Mouse (Mus musculus) small intestine, adult 2 months (tissue): Measurements from ENCODE around the gene Ppp2r3d. TPM values are rescaled to one million over a fixed set of nuclear protein-coding genes. Genes with fewer than 3 reads are reported as not detected.
A peak's percentile ranks its signal among the peaks of the same experiment; 100 is the strongest.

Experiments used
- H3K27ac ChIP-seq: fragments of 200-500 bp; 2 replicates; pipeline ENCODE4 v1.5.1; 2012; ENCODE audit warnings: low read depth, low read length, control low read depth, inconsistent platforms; ENCODE audit not compliant: insufficient read depth
- H3K27me3 ChIP-seq: fragments of 200-500 bp; 2 replicates; pipeline ENCODE4 v1.6.1; 2012; ENCODE audit warnings: mild to moderate bottlenecking, moderate library complexity, low read length, inconsistent platforms; ENCODE audit not compliant: control insufficient read depth, insufficient read depth
- H3K36me3 ChIP-seq: fragments of 200-500 bp; 2 replicates; pipeline ENCODE4 v1.6.1; 2012; ENCODE audit warnings: mild to moderate bottlenecking, low read length, control low read depth, inconsistent platforms; ENCODE audit not compliant: control insufficient read depth, insufficient read depth
- H3K4me1 ChIP-seq: fragments of 200-500 bp; 2 replicates; pipeline ENCODE4 v1.6.1; 2012; ENCODE audit warnings: low read length, inconsistent platforms, mixed read lengths; ENCODE audit not compliant: control insufficient read depth, insufficient read depth, insufficient read length
- H3K4me3 ChIP-seq: fragments of 200-500 bp; 2 replicates; pipeline ENCODE4 v1.5.1; 2012; ENCODE audit warnings: low read depth, mild to moderate bottlenecking, control low read depth, inconsistent platforms, low read length, moderate library complexity
- CTCF ChIP-seq: fragments of 200-500 bp; IDR thresholded peaks from 2 replicates; pipeline ENCODE4 v1.5.1; 2012; ENCODE audit warnings: low read depth, mild to moderate bottlenecking, control low read depth, inconsistent platforms, low read length, moderate library complexity, mixed read lengths; ENCODE audit not compliant: insufficient replicate concordance, insufficient read length; ENCODE audit errors: extremely low read depth
- POLR2A ChIP-seq: fragments of 200-500 bp; IDR thresholded peaks from 2 replicates; pipeline ENCODE4 v1.6.1; 2012; ENCODE audit warnings: low read depth, mild to moderate bottlenecking, control low read depth, inconsistent platforms, low read length, moderate library complexity
- WGBS: fragments of 180-500 bp; shearing (Covaris S2); methylation state at CpG from one replicate; pipeline ENCODE4 v1.1.7; 2018; 5-methylcytosine and 5-hydroxymethylcytosine counted together
- polyA plus RNA-seq: library from polyadenylated mRNA; depleted of rRNA; stranded (reverse); fragments of >200 nt; gene quantifications from 2 replicates; pipeline ENCODE4 v1.2.3, GENCODE M21; 2012

Gene Ppp2r3d
- polyA plus RNA-seq, 1 experiment = 342 TPM

GRCm38 (mm10) chr9:124441681-124442532, 34.8 kb downstream of the Ppp2r3d start:
- H3K27me3 ChIP-seq = no peaks in the 10 kb centered on the region
- H3K36me3 ChIP-seq = peaks cover 21% of the 10 kb centered on the region
- WGBS = 98% methylated on average over 45 of the region's 45 CpGs
- TF ChIP-seq CTCF = no peak
- TF ChIP-seq POLR2A = no peak
- no peak overlapping the region for H3K4me3 ChIP-seq
- no peaks in the 10 kb centered on the region for H3K4me1 ChIP-seq
- H3K27ac ChIP-seq = no peak overlapping the region

GRCm38 (mm10) chr9:124440724-124441045, 36.0 kb downstream of the Ppp2r3d start:
- no peaks in the 10 kb centered on the region for H3K4me1 ChIP-seq
- H3K4me3 ChIP-seq = peak overlapping the region; percentile 53
- WGBS = 60% methylated on average over 14 of the region's 14 CpGs
- TF ChIP-seq POLR2A (no peak), CTCF (no peak)
- H3K36me3 ChIP-seq = peaks cover 21% of the 10 kb centered on the region
- no peak overlapping the region for H3K27ac ChIP-seq
- H3K27me3 ChIP-seq = no peaks in the 10 kb centered on the region

- H3K27me3 ChIP-seq = no peaks in the 10 kb centered on the region
- WGBS = 89% methylated on average over 29 of the region's 29 CpGs
- H3K27ac ChIP-seq = no peak overlapping the region
- no peak for TF ChIP-seq POLR2A
- no peak for TF ChIP-seq CTCF
- H3K4me3 ChIP-seq = peak overlapping the region; percentile 53
- H3K36me3 ChIP-seq = peaks cover 21% of the 10 kb centered on the region
- no peaks in the 10 kb centered on the region for H3K4me1 ChIP-seq
These were observed 36.6 kb downstream of the Ppp2r3d start for GRCm38 (mm10) chr9:124439848-124440723.

- H3K4me1 ChIP-seq = no peaks in the 10 kb centered on the region
- whole genome bisulfite sequencing = 91% methylated on average over 13 of the region's 13 CpGs
- TF ChIP-seq CTCF (no peak), POLR2A (no peak)
These were observed 37.3 kb downstream of the Ppp2r3d start for GRCm38 (mm10) chr9:124439403-124439847.

GRCm38 (mm10) chr9:124438686-124439346, 37.9 kb downstream of the Ppp2r3d start:
- TF ChIP-seq POLR2A (no peak), CTCF (no peak)
- Histone ChIP-seq H3K4me3 (no peak overlapping the region), H3K27ac (no peak overlapping the region), H3K4me1 (no peaks in the 10 kb centered on the region), H3K27me3 (no peaks in the 10 kb centered on the region), H3K36me3 (peaks cover 21% of the 10 kb centered on the region)
- 97% methylated on average over 22 of the region's 22 CpGs for WGBS

More at GRCm38 (mm10) chr9:124439403-124439847, 37.3 kb downstream of the Ppp2r3d start:
- Histone ChIP-seq H3K27me3 (no peaks in the 10 kb centered on the region), H3K36me3 (peaks cover 21% of the 10 kb centered on the region), H3K4me3 (no peak overlapping the region), H3K27ac (no peak overlapping the region)

GRCm38 (mm10) chr9:124425411-124425885, 51.2 kb downstream of the Ppp2r3d start:
- no peaks in the 10 kb centered on the region for H3K27me3 ChIP-seq
- H3K36me3 ChIP-seq = no peaks in the 10 kb centered on the region
- H3K4me3 ChIP-seq = peak overlapping the region; percentile 72
- H3K4me1 ChIP-seq = peaks cover 2% of the 10 kb centered on the region; the same call in 1 of the 2 replicates
- H3K27ac ChIP-seq = peak overlapping the region; percentile 99
- TF ChIP-seq CTCF = no peak
- no peak for TF ChIP-seq POLR2A
- under 1% methylated on average over 45 of the region's 47 CpGs for WGBS
